Mouse (Mus musculus) spleen, postnatal 10 days (tissue): ENCODE results near the gene Grrp1.
"Not testable (repeated sequence)": the region's sequence is repeated elsewhere in the genome, so short reads cannot be mapped to it uniquely, and the experiment has no call there.

Source experiments
- DNase-seq, 2 experiments: peaks; one replicate each; pipeline ENCODE4 v3.0.0; 2021 to 2022; ENCODE audit warnings: low spot score in 2 of 2

Gene Grrp1

GRCm38 (mm10) chr4:134269622-134270021 is 15.7 kb upstream of the Grrp1 start:
- DNase-seq = not testable (repeated sequence)

GRCm38 (mm10) chr4:134268102-134268655 is 14.3 kb upstream of the Grrp1 start:
- no peak for DNase-seq

- DNase-seq = no peak
Measured at GRCm38 (mm10) chr4:134265860-134266585, 12.1 kb upstream of the Grrp1 start.

- DNase-seq = peak in 1 of 2 experiments; percentile 78
Measured at GRCm38 (mm10) chr4:134263191-134263590, 9.3 kb upstream of the Grrp1 start.

GRCm38 (mm10) chr4:134258354-134258753 is 4.4 kb upstream of the Grrp1 start:
- no peak for DNase-seq

GRCm38 (mm10) chr4:134257198-134258009 is 3.5 kb upstream of the Grrp1 start:
- DNase-seq = no peak

- no peak for DNase-seq
Measured at GRCm38 (mm10) chr4:134256407-134257197, 2.7 kb upstream of the Grrp1 start.

- DNase-seq = no peak
Measured at GRCm38 (mm10) chr4:134255854-134256253, 1.9 kb upstream of the Grrp1 start.

GRCm38 (mm10) chr4:134254835-134255234 is 929 bp upstream of the Grrp1 start:
- DNase-seq = no peak

GRCm38 (mm10) chr4:134252911-134253721 is 790 bp downstream of the Grrp1 start:
- DNase-seq = no peak

- DNase-seq = no peak
Measured at GRCm38 (mm10) chr4:134252131-134252910, 1.6 kb downstream of the Grrp1 start.

- DNase-seq = peak in 1 of 2 experiments; percentile 42
Measured at GRCm38 (mm10) chr4:134251241-134252130, 2.4 kb downstream of the Grrp1 start.

- no peak for DNase-seq
Measured at GRCm38 (mm10) chr4:134250930-134251240, 3.0 kb downstream of the Grrp1 start.

- DNase-seq = no peak
Measured at GRCm38 (mm10) chr4:134250116-134250929, 3.6 kb downstream of the Grrp1 start.

GRCm38 (mm10) chr4:134249651-134250050 is 4.3 kb downstream of the Grrp1 start:
- DNase-seq = peak; percentile 70 to 84

- DNase-seq = no peak
Measured at GRCm38 (mm10) chr4:134246719-134247258, 7.1 kb downstream of the Grrp1 start, which contains the start of gene Gm30191. Gene Gm30191 (plus strand): TSS chr4:134246935.

GRCm38 (mm10) chr4:134246256-134246655 is 7.7 kb downstream of the Grrp1 start:
- no peak for DNase-seq
